Mouse (Mus musculus): ENCODE measurements around the gene Def6.

GRCm38 (mm10) chr17:28254804-28255203 lies 47.2 kb downstream of the Def6 start:
- TF ChIP-seq CTCF (IDR thresholded peaks at IDR 0.05; ENCODE audit: low read depth): no peak
- TF ChIP-seq EP300 (optimal IDR thresholded peaks at IDR 0.05): no peak
